Mouse (Mus musculus) heart, adult 9 months (tissue): ENCODE data around the gene Tcea2.

ENCODE experiments used
- DNase-seq, 2 experiments: peaks; one replicate each; pipeline ENCODE4 v3.0.0; 2022; ENCODE audit warnings: low spot score in 2 of 2

Gene Tcea2

GRCm38 (mm10) chr2:181713749-181714148, 33.6 kb downstream of the Tcea2 start:
- DNase-seq = no peak

DNA sequence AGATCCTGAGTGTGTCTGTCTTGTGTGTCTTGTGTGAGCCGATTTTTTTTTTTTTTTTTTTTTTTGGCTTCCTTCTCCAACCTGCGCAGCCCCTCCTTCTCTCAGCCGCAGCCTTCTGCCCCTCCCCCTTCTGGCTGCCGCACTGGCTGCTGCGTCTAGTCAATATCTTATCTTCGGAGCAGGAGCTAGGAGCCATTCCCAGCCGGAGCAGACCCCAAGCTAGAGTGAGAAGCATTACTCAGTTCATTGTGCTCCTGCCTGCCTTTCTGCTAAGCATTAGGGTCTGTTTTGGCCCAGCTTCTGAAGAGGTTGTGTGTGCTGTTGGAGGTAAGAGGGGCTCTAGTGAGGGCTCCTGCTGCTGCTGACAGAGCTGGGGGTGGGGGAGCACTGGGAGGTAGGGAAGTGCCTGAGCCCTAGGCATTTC, 34.8 kb downstream of the Tcea2 start, which contains the start of gene Oprl1:
Oprl1 (plus strand) TSS at position 114 of the 424 bp plus-strand sequence.
- DNase-seq = no peak

- no peak for DNase-seq
Measured at GRCm38 (mm10) chr2:181715382-181715781, 35.3 kb downstream of the Tcea2 start.

DNA sequence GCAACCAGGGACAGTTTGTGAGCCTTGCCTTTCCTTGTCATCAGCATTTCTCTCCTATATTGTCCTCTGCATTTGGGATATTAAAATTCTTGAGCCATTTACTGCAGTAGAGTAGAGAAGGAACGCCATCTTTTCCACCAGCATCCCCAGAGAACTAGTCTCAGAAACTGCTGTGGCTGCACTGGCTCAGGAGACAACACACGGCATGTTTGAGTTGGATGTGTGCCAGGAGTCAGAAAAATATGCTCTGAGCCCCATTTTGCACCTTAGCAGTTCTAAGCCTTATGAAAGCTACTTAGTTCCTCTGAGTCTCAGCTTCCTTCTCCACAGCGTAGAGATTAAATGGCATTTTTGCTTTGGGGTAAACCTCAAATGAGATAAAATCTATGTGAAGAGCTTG, 36.9 kb downstream of the Tcea2 start:
- no peak for DNase-seq

DNA sequence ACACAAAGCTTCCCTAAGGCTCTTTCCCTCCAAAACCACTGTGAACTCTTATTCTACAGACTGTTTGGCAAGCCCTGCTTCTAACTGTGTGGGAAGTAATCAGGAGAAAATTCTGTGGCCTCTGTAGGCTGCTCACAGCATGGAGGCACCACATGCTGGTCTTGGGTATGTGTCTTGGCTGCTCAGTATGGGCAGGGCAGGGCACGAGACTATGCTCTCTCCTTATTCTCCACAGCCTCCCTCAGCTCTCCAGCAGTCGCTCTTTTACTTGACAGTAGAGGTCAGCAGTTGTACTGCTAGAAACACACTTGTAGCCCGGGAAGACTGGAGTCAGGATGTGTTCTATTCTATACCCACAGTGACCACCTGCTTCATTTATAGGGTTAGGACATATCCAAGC, 40.0 kb downstream of the Tcea2 start:
- DNase-seq = no peak

DNA sequence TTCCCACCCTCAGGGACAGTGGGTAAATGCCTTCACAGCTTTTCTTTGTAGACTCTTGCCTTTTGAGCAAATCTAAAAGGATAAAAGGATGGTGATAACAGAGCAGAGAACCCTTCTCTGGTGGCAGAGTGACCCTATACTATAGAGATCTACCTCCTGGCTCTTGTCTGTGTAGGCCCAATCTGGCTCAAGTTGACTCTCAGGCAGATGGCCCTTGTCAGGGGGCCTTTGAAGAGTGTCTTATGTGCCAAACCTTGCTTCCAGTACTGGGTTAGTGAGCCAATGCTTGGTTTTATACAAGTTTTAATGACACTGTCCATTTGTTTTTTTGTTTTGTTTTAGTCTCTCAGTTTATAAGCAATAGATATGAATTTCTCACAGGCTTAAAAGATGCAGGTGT, 41.1 kb downstream of the Tcea2 start:
- DNase-seq = no peak

DNA sequence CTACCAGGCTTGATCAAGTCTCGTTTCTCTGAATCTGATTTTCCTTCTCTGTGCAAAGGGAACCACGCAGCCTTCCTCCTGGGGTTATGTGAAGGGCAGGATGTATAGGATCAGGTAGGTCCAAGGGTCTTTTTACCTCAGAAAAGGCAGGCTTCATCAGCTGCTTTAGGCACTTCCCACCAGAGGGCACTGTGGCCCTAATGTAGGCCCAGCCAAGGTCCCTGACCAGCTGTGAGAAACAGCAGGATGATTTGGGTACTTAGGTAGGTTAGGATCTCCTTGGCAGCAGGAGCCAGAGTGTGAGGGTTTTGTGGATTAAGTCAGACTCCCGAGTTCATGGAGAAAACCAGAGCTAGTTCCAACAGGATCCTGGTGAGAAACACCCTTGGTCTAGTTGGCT, 42.1 kb downstream of the Tcea2 start:
- DNase-seq = no peak

DNA sequence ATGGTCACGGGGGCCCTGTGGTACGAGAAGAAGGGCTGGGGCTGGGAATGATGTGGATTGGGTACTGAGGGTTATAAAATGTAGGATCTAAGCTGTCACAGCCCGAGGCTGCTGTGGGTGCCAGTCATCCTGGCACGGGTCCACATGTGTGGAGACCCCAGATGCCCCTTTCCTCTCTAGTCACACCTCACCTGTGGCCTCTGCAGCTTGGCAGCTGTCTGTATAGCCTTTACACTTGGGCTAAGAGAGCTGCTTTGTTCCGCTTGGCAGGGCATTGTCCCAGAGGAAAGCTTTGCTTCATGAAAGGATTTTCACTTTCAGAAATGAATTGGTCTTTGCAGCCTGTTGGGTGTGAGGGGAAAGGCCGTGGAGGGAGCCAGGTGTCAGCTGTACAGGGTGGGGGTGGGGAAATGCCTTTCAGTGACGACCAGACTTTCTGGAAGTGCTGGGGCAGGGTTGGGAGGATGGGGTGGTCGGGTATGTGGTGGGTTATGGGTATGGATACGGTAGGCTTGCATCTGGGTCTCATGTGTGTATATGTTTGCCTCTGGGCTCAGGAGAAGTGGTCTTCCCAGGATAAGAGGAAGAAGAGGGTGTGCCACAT, 47.7 kb downstream of the Tcea2 start:
- DNase-seq = no peak

- DNase-seq = no peak
Measured at GRCm38 (mm10) chr2:181730051-181730450, 49.9 kb downstream of the Tcea2 start.
